Mouse (Mus musculus): Measurements from ENCODE around the gene Emilin2. TPM values are rescaled to one million over a fixed set of nuclear protein-coding genes. Genes with fewer than 3 reads are reported as not detected.

Emilin2 gene
- polyA plus RNA-seq, 1 experiment from 2014 or later, result 1.8 TPM

DNA sequence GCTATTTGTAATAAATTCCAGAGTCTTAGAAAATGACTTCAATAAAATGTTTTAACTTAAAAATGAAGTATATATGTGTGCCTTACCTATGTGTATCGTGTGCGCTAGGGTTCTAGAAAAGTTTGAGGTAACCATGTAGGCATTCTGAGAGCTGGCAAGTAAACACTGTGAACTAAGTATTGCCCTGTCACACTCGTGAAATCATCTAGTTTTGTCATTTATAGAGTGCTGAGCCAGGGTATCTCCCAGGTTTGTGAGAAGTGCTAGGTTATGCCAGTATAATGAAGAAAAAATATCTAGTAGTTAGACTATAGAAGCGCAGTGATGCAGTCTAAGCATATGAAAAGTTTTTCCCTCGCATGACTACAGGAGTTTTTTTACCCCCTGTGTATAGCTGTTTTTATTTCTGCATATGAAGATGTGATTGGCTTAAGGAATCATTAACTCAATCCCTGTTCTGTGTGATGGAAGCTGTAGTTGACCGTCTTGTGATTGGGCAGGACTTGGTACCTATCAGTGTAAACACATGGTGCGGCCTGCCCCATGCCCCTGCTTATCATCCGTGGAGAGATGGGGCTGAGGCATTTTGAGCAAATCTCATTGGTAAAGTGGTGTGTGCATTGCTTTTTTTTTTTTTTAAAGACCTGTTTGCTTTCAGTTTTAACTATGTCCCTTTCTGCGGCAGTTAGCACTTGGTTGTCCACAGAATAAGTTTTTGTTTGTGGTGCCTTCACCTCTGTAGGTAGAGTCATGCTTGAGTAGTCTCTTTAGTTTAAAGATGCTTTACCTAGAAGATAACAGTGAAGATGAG is 107.6 kb downstream of the Emilin2 start:
- H3K4me3 ChIP-seq (replicated peaks; ENCODE audit: low read depth, low read length), result no peak overlapping the region
- 93% methylated on average over 9 of the region's 9 CpGs for WGBS
- DNase-seq (no peak), ATAC-seq (ENCODE audit: low FRiP score, low TSS enrichment) (no peak)
- H3K4me1 ChIP-seq (ENCODE audit: control insufficient read depth, insufficient read depth, low read length), result 0 out of 2 replicates have a peak, but pooled peaks cover 5% of the 10 kb centered on the region
- H3K4me2 ChIP-seq (ENCODE audit: low read length), result no peak overlapping the region
- H3K9ac ChIP-seq (replicated peaks; ENCODE audit: low read length), result no peak overlapping the region
- no peak overlapping the region for H3K27ac ChIP-seq (replicated peaks; ENCODE audit: low read depth, low read length)
- no peaks in the 10 kb centered on the region for H3K36me3 ChIP-seq (ENCODE audit: control insufficient read depth, insufficient read depth, low read length)
- no peaks in the 10 kb centered on the region for H3K9me3 ChIP-seq (ENCODE audit: control insufficient read depth, low read length)
- no peaks in the 10 kb centered on the region for H3K27me3 ChIP-seq (ENCODE audit: control insufficient read depth, insufficient read depth, low read length)

Other genes with a start within 250 kb of the Emilin2 start
- gene Lpin2, start 129.4 kb downstream of the Emilin2 start, polyA plus RNA-seq (2014; fragmentation: Nextera tagmentation; extraction: Ambion mirVana), result 38.5 and 42.9 TPM in 2 replicates
- gene Gm4707, start 147.9 kb upstream of the Emilin2 start, polyA plus RNA-seq (2014; fragmentation: Nextera tagmentation; extraction: Ambion mirVana), result 1.3 and 2.9 TPM in 2 replicates
- gene Smchd1, start 163.4 kb upstream of the Emilin2 start, polyA plus RNA-seq (2014; fragmentation: Nextera tagmentation; extraction: Ambion mirVana), result 73.3 and 73.7 TPM in 2 replicates
- gene Ndc80, start 214.9 kb upstream of the Emilin2 start, polyA plus RNA-seq (2014; fragmentation: Nextera tagmentation; extraction: Ambion mirVana), result 4.6 and 9.6 TPM in 2 replicates
- gene Spdya, start 240.1 kb upstream of the Emilin2 start, polyA plus RNA-seq (2014; fragmentation: Nextera tagmentation; extraction: Ambion mirVana), result 1.8 and 1.9 TPM in 2 replicates